Mouse (Mus musculus): ENCODE data around the gene Defa34.
"Not testable (repeated sequence)": the region's sequence is repeated elsewhere in the genome, so short reads cannot be mapped to it uniquely, and the experiment has no call there.

DNA sequence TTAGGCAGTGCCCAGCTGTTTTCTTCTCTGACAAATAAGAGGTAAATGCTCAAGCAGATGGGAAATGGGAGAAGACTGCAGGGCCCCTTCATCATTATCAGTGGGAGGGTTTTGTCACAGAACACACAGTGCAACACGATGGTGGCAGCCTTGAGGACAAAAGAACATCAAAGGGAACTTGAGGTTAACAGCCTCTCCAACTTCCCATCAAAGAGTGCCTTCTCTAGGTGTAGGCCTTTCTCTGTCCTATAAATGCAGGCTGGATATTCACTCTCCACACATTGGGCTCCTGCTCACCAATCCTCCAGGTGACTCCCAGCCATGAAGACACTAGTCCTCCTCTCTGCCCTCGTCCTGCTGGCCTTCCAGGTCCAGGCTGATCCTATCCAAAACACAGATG lies 10.1 kb upstream of the Defa34 start, which contains the start of gene Defa17:
- TF ChIP-seq HCFC1 (IDR thresholded peaks at IDR 0.05; ENCODE audit: borderline replicate concordance, insufficient read depth, low read length); CHD2 (IDR thresholded peaks at IDR 0.05; ENCODE audit: low read depth, low read length); MAFK (IDR thresholded peaks at IDR 0.05; ENCODE audit: insufficient read depth, low read depth, low read length); ZC3H11A (IDR thresholded peaks at IDR 0.05; ENCODE audit: borderline replicate concordance, low read depth, low read length): not testable (repeated sequence)
